Mouse (Mus musculus) B cell, adult 62 days (primary cell): ENCODE measurements around the gene Sema6d. TPM values are rescaled to one million over a fixed set of nuclear protein-coding genes. Genes with fewer than 3 reads are reported as not detected.

ENCODE experiments used
- total RNA-seq: library from RNA; stranded (reverse); gene quantifications from 4 replicates; pipeline ENCODE4 v1.2.4, GENCODE M21; 2023

The Sema6d gene
- total RNA-seq = 0.55 to 0.92 TPM (median 0.61 TPM) in 4 replicates

DNA sequence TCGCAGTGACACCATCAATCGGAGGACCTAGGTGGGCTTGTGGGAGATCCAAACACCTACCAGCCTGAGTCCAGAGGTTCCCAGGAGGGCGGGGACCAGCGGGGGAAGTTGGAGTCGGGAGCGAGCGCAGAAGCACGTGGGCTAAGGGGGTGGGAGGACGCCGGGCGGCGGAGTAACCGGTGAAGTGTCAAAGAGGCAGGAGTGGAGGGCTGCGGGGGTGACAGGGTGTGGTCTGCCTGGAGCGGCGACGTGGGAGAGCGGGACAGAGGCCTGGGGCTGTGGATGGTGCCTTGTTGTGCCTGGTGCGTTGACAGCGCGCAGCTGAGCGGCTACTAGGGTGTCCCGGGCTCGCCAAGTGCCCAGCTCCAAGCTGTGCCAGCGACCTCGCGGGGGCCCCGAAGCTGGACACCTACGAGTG, at the start of gene Sema6d:
Gene Sema6d, plus strand, starts transcription at position 157 of the 418 bp plus-strand sequence.

